Mouse (Mus musculus): ENCODE results near the gene Mgarp. TPM values are rescaled to one million over a fixed set of nuclear protein-coding genes. Genes with fewer than 3 reads are reported as not detected.

Gene Mgarp
- polyA plus RNA-seq, 1 experiment: 19.9 TPM

- Histone ChIP-seq H3K4me3 (ENCODE audit: control insufficient read depth, low read depth, low read length) (peak overlapping the region; percentile 94), H3K4me1 (ENCODE audit: control insufficient read depth, insufficient read depth, low read length) (peaks cover 2% of the 10 kb centered on the region; the same call in 1 of the 2 replicates), H3K27ac (ENCODE audit: control insufficient read depth, insufficient read depth, low read depth, low read length) (peak overlapping the region; percentile 98), H3K36me3 (ENCODE audit: control insufficient read depth, insufficient read depth, low read length) (no peaks in the 10 kb centered on the region), H3K27me3 (ENCODE audit: control insufficient read depth, insufficient read depth, low read length) (no peaks in the 10 kb centered on the region)
- TF ChIP-seq CTCF (IDR thresholded peaks at IDR 0.05; ENCODE audit: control insufficient read depth, insufficient read depth, insufficient replicate concordance, low read depth, low read length) (no peak), POLR2A (IDR thresholded peaks at IDR 0.05; ENCODE audit: control insufficient read depth, low read depth, low read length) (no peak)
These were observed 20.6 kb upstream of the Mgarp start for GRCm38 (mm10) chr3:51417135-51417458.

- no peak; the same call in 1 of the 2 replicates for TF ChIP-seq POLR2A (IDR thresholded peaks at IDR 0.05; ENCODE audit: control insufficient read depth, low read depth, low read length)
- no peak for TF ChIP-seq CTCF (IDR thresholded peaks at IDR 0.05; ENCODE audit: control insufficient read depth, insufficient read depth, insufficient replicate concordance, low read depth, low read length)
- Histone ChIP-seq H3K27me3 (ENCODE audit: control insufficient read depth, insufficient read depth, low read length) (no peaks in the 10 kb centered on the region), H3K4me1 (ENCODE audit: control insufficient read depth, insufficient read depth, low read length) (peaks cover 2% of the 10 kb centered on the region; the same call in 1 of the 2 replicates), H3K36me3 (ENCODE audit: control insufficient read depth, insufficient read depth, low read length) (no peaks in the 10 kb centered on the region), H3K27ac (ENCODE audit: control insufficient read depth, insufficient read depth, low read depth, low read length) (peak overlapping the region; percentile 98), H3K4me3 (ENCODE audit: control insufficient read depth, low read depth, low read length) (peak overlapping the region; percentile 94)
These were observed 20.0 kb upstream of the Mgarp start for GRCm38 (mm10) chr3:51416364-51417134.

GRCm38 (mm10) chr3:51416073-51416363 is 19.5 kb upstream of the Mgarp start:
- peak overlapping the region; percentile 94 for H3K4me3 ChIP-seq (ENCODE audit: control insufficient read depth, low read depth, low read length)
- peaks cover 2% of the 10 kb centered on the region; the same call in 1 of the 2 replicates for H3K4me1 ChIP-seq (ENCODE audit: control insufficient read depth, insufficient read depth, low read length)
- no peaks in the 10 kb centered on the region for H3K27me3 ChIP-seq (ENCODE audit: control insufficient read depth, insufficient read depth, low read length)
- TF ChIP-seq CTCF (IDR thresholded peaks at IDR 0.05; ENCODE audit: control insufficient read depth, insufficient read depth, insufficient replicate concordance, low read depth, low read length) (no peak), POLR2A (IDR thresholded peaks at IDR 0.05; ENCODE audit: control insufficient read depth, low read depth, low read length) (no peak; the same call in 1 of the 2 replicates)
- peak overlapping the region; percentile 98 for H3K27ac ChIP-seq (ENCODE audit: control insufficient read depth, insufficient read depth, low read depth, low read length)
- no peaks in the 10 kb centered on the region for H3K36me3 ChIP-seq (ENCODE audit: control insufficient read depth, insufficient read depth, low read length)

GRCm38 (mm10) chr3:51415098-51416072 is 18.8 kb upstream of the Mgarp start, which contains the start of gene Naa15:
Gene Naa15, plus strand, starts transcription at chr3:51415148.
- H3K4me1 ChIP-seq (ENCODE audit: control insufficient read depth, insufficient read depth, low read length): peaks cover 2% of the 10 kb centered on the region; the same call in 1 of the 2 replicates
- H3K36me3 ChIP-seq (ENCODE audit: control insufficient read depth, insufficient read depth, low read length): no peaks in the 10 kb centered on the region
- H3K27ac ChIP-seq (ENCODE audit: control insufficient read depth, insufficient read depth, low read depth, low read length): peak within 1 kb of the TSS; percentile 98
- no peaks in the 10 kb centered on the region for H3K27me3 ChIP-seq (ENCODE audit: control insufficient read depth, insufficient read depth, low read length)
- TF ChIP-seq CTCF (IDR thresholded peaks at IDR 0.05; ENCODE audit: control insufficient read depth, insufficient read depth, insufficient replicate concordance, low read depth, low read length) (no peak), POLR2A (IDR thresholded peaks at IDR 0.05; ENCODE audit: control insufficient read depth, low read depth, low read length) (peak; percentile 79)
- peak within 1 kb of the TSS; percentile 94 for H3K4me3 ChIP-seq (ENCODE audit: control insufficient read depth, low read depth, low read length)

- TF ChIP-seq CTCF (IDR thresholded peaks at IDR 0.05; ENCODE audit: control insufficient read depth, insufficient read depth, insufficient replicate concordance, low read depth, low read length) (no peak), POLR2A (IDR thresholded peaks at IDR 0.05; ENCODE audit: control insufficient read depth, low read depth, low read length) (no peak)
- peaks cover 2% of the 10 kb centered on the region; the same call in 1 of the 2 replicates for H3K4me1 ChIP-seq (ENCODE audit: control insufficient read depth, insufficient read depth, low read length)
- H3K27ac ChIP-seq (ENCODE audit: control insufficient read depth, insufficient read depth, low read depth, low read length): no peak overlapping the region
- no peak overlapping the region for H3K4me3 ChIP-seq (ENCODE audit: control insufficient read depth, low read depth, low read length)
- H3K36me3 ChIP-seq (ENCODE audit: control insufficient read depth, insufficient read depth, low read length): no peaks in the 10 kb centered on the region
- no peaks in the 10 kb centered on the region for H3K27me3 ChIP-seq (ENCODE audit: control insufficient read depth, insufficient read depth, low read length)
These were observed 16.7 kb upstream of the Mgarp start for GRCm38 (mm10) chr3:51413276-51413675.

GRCm38 (mm10) chr3:51412457-51412856 is 15.9 kb upstream of the Mgarp start:
- Histone ChIP-seq H3K4me3 (ENCODE audit: control insufficient read depth, low read depth, low read length) (no peak overlapping the region), H3K27ac (ENCODE audit: control insufficient read depth, insufficient read depth, low read depth, low read length) (no peak overlapping the region), H3K36me3 (ENCODE audit: control insufficient read depth, insufficient read depth, low read length) (no peaks in the 10 kb centered on the region), H3K27me3 (ENCODE audit: control insufficient read depth, insufficient read depth, low read length) (no peaks in the 10 kb centered on the region), H3K4me1 (ENCODE audit: control insufficient read depth, insufficient read depth, low read length) (peaks cover 5% of the 10 kb centered on the region)
- TF ChIP-seq CTCF (IDR thresholded peaks at IDR 0.05; ENCODE audit: control insufficient read depth, insufficient read depth, insufficient replicate concordance, low read depth, low read length) (no peak), POLR2A (IDR thresholded peaks at IDR 0.05; ENCODE audit: control insufficient read depth, low read depth, low read length) (no peak)

Measured in testis, adult 2 months (tissue).